Mouse (Mus musculus) kidney, adult 2 months (tissue): ENCODE measurements around the gene Gpr82.

Experiments
- CTCF ChIP-seq: fragments of 200-500 bp; conservative IDR thresholded peaks from 2 replicates; pipeline ENCODE4 v1.5.1; 2011; ENCODE audit warnings: low read depth, mild to moderate bottlenecking, control low read depth, low read length, moderate library complexity, mixed read lengths; ENCODE audit not compliant: insufficient read depth, insufficient read length
- POLR2A ChIP-seq: fragments of 200-500 bp; IDR thresholded peaks from one replicate; pipeline ENCODE4 v1.6.1; 2011; ENCODE audit warnings: low read depth, low read length, control low read depth

DNA sequence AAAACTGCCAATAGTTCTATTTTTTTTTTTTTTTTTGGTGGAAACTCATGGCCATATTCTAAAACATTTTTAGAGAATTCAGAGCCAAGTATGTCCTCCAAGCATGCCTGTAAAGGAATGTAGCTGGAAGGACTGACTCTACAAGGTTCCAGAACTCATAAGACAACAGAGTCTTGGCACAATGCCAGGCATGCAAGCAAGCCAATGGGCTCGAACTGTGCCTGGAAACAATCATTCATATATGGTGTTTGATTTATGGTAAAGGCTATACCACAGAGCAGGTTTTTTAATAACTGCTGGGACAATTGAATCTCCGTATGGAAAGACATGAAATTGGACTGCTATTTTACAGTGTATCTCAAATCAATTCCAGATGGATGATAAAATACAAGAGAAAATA is 43.9 kb downstream of the Gpr82 start:
- TF ChIP-seq CTCF (no peak), POLR2A (no peak)
